9 mouse cellular contexts compared by ENCODE assay signal in the genomic region with DNA sequence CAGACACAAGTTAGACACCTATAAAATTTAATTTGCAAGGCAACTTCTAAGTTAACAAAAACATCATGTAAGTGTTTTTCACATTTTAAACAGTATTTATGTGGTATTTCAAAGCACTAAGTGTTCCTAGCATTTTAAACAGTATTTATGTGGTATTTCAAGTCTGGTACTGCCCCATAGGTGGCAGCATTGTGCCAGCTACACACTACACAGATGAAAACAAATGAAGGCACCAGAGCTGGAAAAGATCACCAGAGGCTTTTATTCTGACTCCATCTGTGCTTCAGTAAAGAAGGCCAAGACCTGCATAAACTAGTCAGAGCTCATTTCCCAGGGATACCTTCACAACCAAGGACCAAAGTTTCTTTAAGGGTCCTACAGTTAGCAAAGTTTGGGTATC. TPM values are rescaled to one million over a fixed set of nuclear protein-coding genes. Genes with fewer than 3 reads are reported as not detected.
DNase-seq lines count a peak whose midpoint lies in the region; ATAC-seq and TF ChIP-seq lines count a peak whose summit lies in the region.
"Had no signal": no experiment of that assay in that cellular context is flagged by ENCODE, and none has a peak within 500 bp of the region (broad histone marks: within the 10 kb centered on the region; RNA-seq: fewer than 3 reads in every experiment).

No protein-coding gene starts in this region.

- H3K27me3 ChIP-seq in C2C12 (ENCODE audit: control insufficient read depth, insufficient read depth, insufficient read length): no peaks in the 10 kb centered on the region
- H3K27me3 ChIP-seq in midbrain, embryonic 13.5 days: no peaks in the 10 kb centered on the region
- no peaks in the 10 kb centered on the region for H3K27me3 ChIP-seq in spleen, adult 2 months (ENCODE audit: control insufficient read depth, insufficient read depth, low read length)
- H3K27me3 ChIP-seq: stomach, embryonic 15.5 days had no signal

- H3K79me3 ChIP-seq in C2C12 (ENCODE audit: low read depth): peaks cover 65% of the 10 kb centered on the region

- peak; percentile 19 for TF ChIP-seq CTCF in C2C12 (IDR thresholded peaks at IDR 0.05; ENCODE audit: control insufficient read depth, insufficient read depth, insufficient read length)
- TF ChIP-seq CTCF in spleen, adult 2 months (IDR thresholded peaks at IDR 0.05; ENCODE audit: extremely low read depth, insufficient read depth, insufficient read length, insufficient replicate concordance): peak; percentile 47; the same call in 1 of the 2 replicates

- H3K9me3 ChIP-seq in midbrain, embryonic 13.5 days: no peaks in the 10 kb centered on the region
- H3K9me3 ChIP-seq: stomach, embryonic 15.5 days had no signal

- peak; percentile 54 to 67 for DNase-seq in adrenal gland, adult 18-20 months (ENCODE audit: low spot score in 2 of 2)
- peak; percentile 86 for DNase-seq in embryo, embryonic 10.5 days (ENCODE audit: low spot score)
- DNase-seq in gastrocnemius, postnatal 25 days: peak; percentile 11
- peak; percentile 75 for DNase-seq in kidney, adult 18-20 months
- peak; percentile 41 to 56 for DNase-seq in left cerebral cortex, postnatal 36 days (ENCODE audit: low spot score in 2 of 2)
- peak; percentile 42 to 55 for DNase-seq in spleen, adult 2 months (ENCODE audit: low read depth in 1 of 2, low spot score in 2 of 2)

- H3K27ac ChIP-seq in midbrain, embryonic 13.5 days: no peak overlapping the region
- no peak overlapping the region for H3K27ac ChIP-seq in spleen, adult 2 months (ENCODE audit: insufficient read depth, low read length)
- H3K27ac ChIP-seq: stomach, embryonic 15.5 days had no signal

- peaks cover 9% of the 10 kb centered on the region for H3K36me3 ChIP-seq in C2C12 (ENCODE audit: control insufficient read depth, insufficient read depth)
- no peaks in the 10 kb centered on the region for H3K36me3 ChIP-seq in midbrain, embryonic 13.5 days
- H3K36me3 ChIP-seq in spleen, adult 2 months (ENCODE audit: control insufficient read depth, insufficient read depth, low read length): no peaks in the 10 kb centered on the region
- H3K36me3 ChIP-seq: stomach, embryonic 15.5 days had no signal

- H3K9ac ChIP-seq in midbrain, embryonic 13.5 days (replicated peaks): no peak overlapping the region
- H3K9ac ChIP-seq: stomach, embryonic 15.5 days had no signal

- peaks cover 80% of the 10 kb centered on the region for H3K79me2 ChIP-seq in C2C12 (ENCODE audit: control insufficient read depth, insufficient read depth)

- intact Hi-C loops in left cerebral cortex, postnatal 36 days (cut with DNase I): loop anchor here (5.0 kb wide), 2 partner anchors 104 to 244 kb away; no protein-coding TSS in a partner anchor

- no peak overlapping the region for H3K4me2 ChIP-seq in midbrain, embryonic 13.5 days (replicated peaks)
- H3K4me2 ChIP-seq: stomach, embryonic 15.5 days had no signal

- no peak for TF ChIP-seq POLR2A in spleen, adult 2 months (IDR thresholded peaks at IDR 0.05; ENCODE audit: low read depth, low read length)

- H3K4me1 ChIP-seq in midbrain, embryonic 13.5 days (replicated peaks): peaks cover under 1% of the 10 kb centered on the region; the same call in 1 of the 2 replicates
- H3K4me1 ChIP-seq in spleen, adult 2 months (ENCODE audit: control insufficient read depth, insufficient read depth, insufficient read length): no peaks in the 10 kb centered on the region
- H3K4me1 ChIP-seq: stomach, embryonic 15.5 days had no signal

- no peak overlapping the region for H3ac ChIP-seq in C2C12 (ENCODE audit: control insufficient read depth, insufficient read length, low read depth)

- peak; percentile 85 for ATAC-seq in midbrain, embryonic 13.5 days

- no peak overlapping the region for H3K4me3 ChIP-seq in C2C12 (ENCODE audit: insufficient read depth, poor library complexity, severe bottlenecking)
- H3K4me3 ChIP-seq in midbrain, embryonic 13.5 days (replicated peaks): no peak overlapping the region
- no peak overlapping the region for H3K4me3 ChIP-seq in spleen, adult 2 months (ENCODE audit: extremely low read depth, insufficient read depth, insufficient read length)
- H3K4me3 ChIP-seq: stomach, embryonic 15.5 days had no signal

TF ChIP-seq in C2C12, 6 proteins besides CTCF, POLR2A, EP300 and RAD21:
- TF ChIP-seq MYOD1 (IDR thresholded peaks at IDR 0.05; ENCODE audit: control insufficient read depth, insufficient read length, low read depth) (no peak), FOSL1 (IDR thresholded peaks at IDR 0.05; ENCODE audit: insufficient read depth, low read length, poor library complexity, severe bottlenecking) (no peak), MYOG (IDR thresholded peaks at IDR 0.05; ENCODE audit: control insufficient read depth, extremely low read depth, insufficient read length) (no peak), MAX (IDR thresholded peaks at IDR 0.05) (no peak), USF1 (IDR thresholded peaks at IDR 0.05; ENCODE audit: low read depth) (no peak), CEBPB (IDR thresholded peaks at IDR 0.05; ENCODE audit: low read depth) (no peak)

RNA-seq across cellular contexts. Expression of a gene that starts 7.6 kb away (rescaled TPM):
- polyA plus RNA-seq in C2C12 (2012; fragmentation: generic; extraction: Trizol): 95.0 TPM
- 10 to 100 TPM; 18.9 to 27.9 TPM for total RNA-seq in adrenal gland, adult 18-20 months (2021)
- total RNA-seq in gastrocnemius, postnatal 25 days (2021): 100 to 1,000 TPM; 247 to 255 TPM
- 10 to 100 TPM; 16.0 to 18.3 TPM for total RNA-seq in left cerebral cortex, postnatal 36 days (2021)
- polyA plus RNA-seq in midbrain, embryonic 13.5 days (2015; fragmentation: Nextera tagmentation; extraction: Ambion mirVana): 56.6 and 66.1 TPM in 2 replicates
- polyA plus RNA-seq in spleen, adult 2 months (2012; rRNA removed): 4.7 and 13.6 TPM in 2 replicates

RNA-seq across cellular contexts. Expression of a gene that starts 25.5 kb away (rescaled TPM):
- polyA plus RNA-seq in C2C12 (2012; fragmentation: generic; extraction: Trizol): 14.5 TPM
- 10 to 100 TPM; 49.0 to 56.1 TPM for total RNA-seq in adrenal gland, adult 18-20 months (2021)
- 10 to 100 TPM; 17.6 to 18.7 TPM for total RNA-seq in gastrocnemius, postnatal 25 days (2021)
- 10 to 100 TPM; 87.3 to 95.6 TPM for total RNA-seq in left cerebral cortex, postnatal 36 days (2021)
- 121 and 126 TPM in 2 replicates for polyA plus RNA-seq in midbrain, embryonic 13.5 days (2015; fragmentation: Nextera tagmentation; extraction: Ambion mirVana)
- polyA plus RNA-seq in spleen, adult 2 months (2012; rRNA removed): 6.5 and 7.2 TPM in 2 replicates

Comparison
In these comparisons a context has a peak if more than half of its experiments do, and no peak if none do; other contexts are left out.
1. DNase-seq: peak in every context shown above with its lines; median percentile 86 in embryo, embryonic 10.5 days; 75 in kidney, adult 18-20 months; 60 in adrenal gland, adult 18-20 months; 48 in left cerebral cortex, postnatal 36 days; 48 in spleen, adult 2 months; 11 in gastrocnemius, postnatal 25 days.
2. RNA of a gene that starts 7.6 kb away (total RNA-seq): 247 to 255 TPM in gastrocnemius, postnatal 25 days; 18.9 to 27.9 TPM in adrenal gland, adult 18-20 months and 16.0 to 18.3 TPM in left cerebral cortex, postnatal 36 days; every median in the first group is over 4 times any median in the second.